Mouse (Mus musculus) c-Kit-positive CD71-positive TER-119-negative erythroid progenitor cells, embryonic 14.5 days (primary cell): ENCODE results near the gene Olfr267.

Source experiments
- DNase-seq: peaks from one replicate; pipeline ENCODE4 v3.0.0-alpha.2; 2013; ENCODE audit warnings: low read depth

Gene Olfr267

DNA sequence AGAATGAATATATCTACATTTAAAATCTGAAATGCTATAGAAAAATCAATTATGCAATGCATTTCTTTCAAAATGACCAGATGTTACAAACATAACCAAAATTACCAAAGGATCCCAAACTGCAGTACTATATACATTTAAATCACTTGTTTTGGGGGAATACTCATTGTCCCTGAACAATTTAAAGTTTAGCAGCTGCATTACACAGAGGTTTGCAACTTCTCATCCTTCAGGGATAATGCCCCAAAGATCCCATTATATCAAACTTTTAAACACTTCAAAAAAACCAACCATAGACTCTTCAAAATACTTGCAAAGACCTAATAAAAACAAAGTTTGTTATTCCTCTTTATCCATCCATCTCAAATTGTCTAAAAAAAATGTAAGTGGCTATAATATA is at the start of gene Olfr267:
Gene Olfr267 (minus strand): TSS at position 101 of the 400 bp plus-strand sequence.
- DNase-seq: no peak

DNA sequence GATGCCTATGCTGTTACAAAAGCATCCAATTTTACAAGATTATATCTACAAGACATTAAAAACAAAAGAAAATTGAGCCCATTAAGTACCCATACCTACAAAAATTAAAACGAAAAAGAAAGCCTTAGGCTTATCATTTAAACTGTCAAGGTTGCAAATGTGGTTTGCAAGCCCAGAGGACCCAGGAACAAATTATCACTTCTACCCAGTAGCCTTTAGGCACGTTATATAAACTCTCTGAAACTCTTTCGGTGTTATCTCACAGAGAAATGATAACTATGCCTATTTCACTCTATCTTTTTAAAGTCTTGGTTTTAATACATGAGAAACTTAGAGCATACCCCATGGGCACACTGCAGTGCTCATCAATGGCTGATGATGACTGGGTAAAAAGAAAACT is 45.4 kb upstream of the Olfr267 start:
- DNase-seq: peak; percentile 44

DNA sequence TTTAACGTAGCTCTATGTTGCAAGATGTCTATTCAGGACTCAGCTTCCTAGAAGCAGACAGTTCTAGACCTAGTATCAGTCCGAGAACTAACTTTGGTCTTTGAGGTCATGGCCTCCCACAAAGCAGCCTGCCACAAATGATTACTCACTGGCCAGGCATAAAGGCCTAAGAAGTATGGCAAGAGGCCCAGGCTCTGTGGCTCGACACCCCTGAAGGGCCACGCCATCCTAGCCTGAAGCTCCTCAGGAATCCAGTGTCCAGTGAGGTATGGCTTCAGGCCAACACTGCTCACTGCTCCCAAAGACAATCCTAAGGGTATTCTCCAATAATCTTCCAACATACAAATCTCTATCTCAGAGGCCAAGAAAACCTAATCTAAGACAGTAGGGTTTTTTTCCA is 38.4 kb upstream of the Olfr267 start:
- DNase-seq: no peak

DNA sequence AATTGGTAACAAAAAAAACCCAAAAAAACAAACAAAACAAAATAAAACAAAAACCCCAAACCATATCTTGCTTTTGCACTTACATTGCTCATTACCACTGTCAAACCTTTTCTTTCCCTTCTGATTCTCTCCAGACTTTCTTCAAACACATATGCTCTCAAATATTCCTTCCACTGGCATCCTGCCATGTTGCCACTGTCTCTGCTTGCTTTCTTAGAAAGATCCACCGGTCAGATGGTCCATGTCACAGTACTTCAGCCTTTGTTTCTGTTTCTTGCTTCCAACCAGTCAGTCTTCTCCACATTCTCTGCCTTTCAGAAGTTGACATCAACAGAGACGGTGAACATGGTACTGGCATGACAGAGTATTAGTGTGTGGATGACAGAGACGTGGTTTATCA is 857 bp downstream of the Olfr267 start:
- DNase-seq: no peak

- no peak for DNase-seq
Measured at GRCm38 (mm10) chr4:58763417-58763816, 24.1 kb downstream of the Olfr267 start.

DNA sequence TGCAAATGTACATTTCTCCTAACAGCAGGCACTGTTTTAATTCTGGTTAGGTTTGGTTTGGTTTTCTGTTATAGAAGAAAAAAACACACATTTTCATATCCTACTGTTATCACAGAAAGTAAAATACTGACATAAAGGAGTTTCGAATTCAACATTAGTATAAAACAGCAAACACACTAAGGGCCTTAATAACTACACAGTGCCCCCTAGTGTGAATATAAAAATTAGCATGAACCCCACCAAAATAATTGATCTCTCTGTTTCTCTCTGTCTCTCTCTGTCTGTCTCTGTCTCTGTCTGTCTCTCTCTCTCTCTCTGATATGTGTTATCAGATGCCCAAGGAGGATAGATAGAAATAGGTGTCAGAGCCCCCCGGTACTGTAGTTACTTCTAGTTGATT is 38.0 kb downstream of the Olfr267 start:
- DNase-seq: no peak

- DNase-seq: no peak
Measured at GRCm38 (mm10) chr4:58749101-58749500, 38.4 kb downstream of the Olfr267 start.

DNA sequence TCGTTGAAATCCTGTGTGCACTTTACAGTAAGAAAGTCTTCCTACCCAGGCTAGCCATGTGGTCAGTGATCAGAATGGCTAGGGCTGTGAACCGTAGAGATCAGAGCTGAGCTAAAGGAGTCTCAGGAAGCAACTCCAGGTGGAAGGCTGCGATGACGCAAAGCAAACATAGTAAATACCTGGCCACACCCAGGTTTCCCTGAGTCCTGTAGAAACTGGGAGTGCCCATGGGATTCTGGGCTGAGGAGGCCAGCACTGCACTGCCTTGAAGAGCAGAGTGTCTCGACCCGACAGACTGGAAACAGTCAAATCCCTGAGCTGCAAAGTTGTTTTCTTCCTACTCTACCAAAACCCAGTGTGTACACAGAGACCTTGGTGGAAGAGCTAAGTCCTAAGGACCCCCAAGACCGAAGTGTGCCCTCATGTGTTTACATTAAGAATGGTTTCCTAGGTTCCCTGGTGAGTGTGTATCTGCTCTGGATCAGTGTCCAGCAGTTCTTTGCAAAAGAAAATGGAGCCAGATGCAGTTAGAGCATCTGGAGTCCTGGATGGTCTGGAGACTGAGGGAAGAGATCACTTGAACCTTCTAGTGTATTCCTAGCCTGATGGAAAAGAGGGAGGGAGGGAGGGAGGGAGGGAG is 41.8 kb downstream of the Olfr267 start:
- no peak for DNase-seq

DNA sequence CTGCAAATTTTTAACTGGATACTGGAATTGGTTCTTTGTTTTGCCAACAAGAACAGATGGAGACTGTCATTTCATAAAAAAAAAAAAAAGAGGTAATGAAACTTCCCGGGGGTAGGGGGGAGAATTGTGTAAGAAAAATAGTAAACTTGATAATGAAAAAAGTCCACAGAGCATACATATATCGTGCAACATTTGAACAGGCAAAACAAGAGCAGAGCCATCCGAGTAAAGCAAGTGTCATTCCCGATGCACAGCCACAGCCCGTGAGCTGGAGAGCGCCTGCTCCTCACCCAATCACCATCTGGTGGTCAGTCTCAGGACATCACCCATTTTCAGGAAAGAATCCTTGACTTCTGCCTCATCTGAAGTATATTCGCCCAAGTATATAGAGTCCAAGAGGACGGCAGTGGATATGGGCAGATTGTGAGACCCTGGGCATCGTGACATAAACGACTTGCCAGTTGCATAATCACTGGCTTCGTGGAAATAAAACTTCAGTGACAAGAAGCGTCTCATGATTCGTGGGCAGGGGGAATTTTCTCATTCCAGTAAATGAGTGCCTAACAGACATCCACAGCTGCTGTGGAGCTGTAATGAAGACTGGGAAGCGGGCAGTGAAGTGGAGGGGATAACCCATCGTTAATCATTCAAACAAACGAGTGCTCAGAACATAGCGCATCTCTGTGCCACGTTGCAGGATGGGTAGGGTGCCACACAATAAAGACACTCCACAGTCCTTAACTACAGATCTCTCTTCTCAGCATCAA is 50.5 kb downstream of the Olfr267 start:
- no peak for DNase-seq
